Mouse (Mus musculus) limb, embryonic 12.5 days (tissue): Measurements from ENCODE around the gene Rab31. TPM values are rescaled to one million over a fixed set of nuclear protein-coding genes. Genes with fewer than 3 reads are reported as not detected.
A peak's percentile ranks its signal among the peaks of the same experiment; 100 is the strongest.

Source experiments
- ATAC-seq: fragments of 200-750 bp; cut with Nextera tagmentation; 2 replicates; pipeline ENCODE4 v1.8.0; 2017; ENCODE audit warnings: low read depth, moderate TSS enrichment; ENCODE audit not compliant: insufficient number of reproducible peaks, insufficient read depth, low FRiP score, low TSS enrichment
- H3K27ac ChIP-seq: fragments of 300-500 bp; sonication (generic); 2 replicates; pipeline ENCODE4 v1.5.1; 2016; ENCODE audit warnings: mild to moderate bottlenecking, moderate library complexity
- H3K27me3 ChIP-seq: fragments of 300-500 bp; sonication (generic); 2 replicates; pipeline ENCODE4 v1.6.1; 2016; ENCODE audit warnings: mild to moderate bottlenecking, moderate library complexity
- H3K36me3 ChIP-seq: fragments of 300-500 bp; sonication (generic); 2 replicates; pipeline ENCODE4 v1.6.1; 2016; ENCODE audit warnings: mild to moderate bottlenecking, moderate library complexity
- H3K4me1 ChIP-seq: fragments of 300-500 bp; sonication (generic); replicated peaks from 2 replicates; pipeline ENCODE4 v1.6.1; 2016
- H3K4me2 ChIP-seq: fragments of 300-500 bp; sonication (generic); 2 replicates; pipeline ENCODE4 v1.6.1; 2016; ENCODE audit warnings: mild to moderate bottlenecking, moderate library complexity
- H3K4me3 ChIP-seq: fragments of 300-500 bp; sonication (generic); replicated peaks from 2 replicates; pipeline ENCODE4 v1.5.1; 2016; ENCODE audit warnings: mild to moderate bottlenecking
- H3K9ac ChIP-seq: fragments of 300-500 bp; sonication (generic); replicated peaks from 2 replicates; pipeline ENCODE4 v1.6.1; 2016; ENCODE audit warnings: mild to moderate bottlenecking, moderate library complexity
- H3K9me3 ChIP-seq: fragments of 300-500 bp; sonication (generic); 2 replicates; pipeline ENCODE4 v1.6.1; 2016; ENCODE audit warnings: mild to moderate bottlenecking, moderate library complexity
- WGBS: fragments of 180-500 bp; shearing (Covaris S2); methylation state at CpG from one replicate; pipeline ENCODE4 v1.1.7; 2016; 5-methylcytosine and 5-hydroxymethylcytosine counted together
- polyA plus RNA-seq: library from polyadenylated mRNA; unstranded; fragments of >200 nt; fragmentation: Nextera tagmentation; extraction: Ambion mirVana; gene quantifications from 2 replicates; pipeline ENCODE4 v1.2.1, GENCODE M21; 2016

The Rab31 gene
- polyA plus RNA-seq, 1 experiment from 2014 or later: 54.0 TPM

DNA sequence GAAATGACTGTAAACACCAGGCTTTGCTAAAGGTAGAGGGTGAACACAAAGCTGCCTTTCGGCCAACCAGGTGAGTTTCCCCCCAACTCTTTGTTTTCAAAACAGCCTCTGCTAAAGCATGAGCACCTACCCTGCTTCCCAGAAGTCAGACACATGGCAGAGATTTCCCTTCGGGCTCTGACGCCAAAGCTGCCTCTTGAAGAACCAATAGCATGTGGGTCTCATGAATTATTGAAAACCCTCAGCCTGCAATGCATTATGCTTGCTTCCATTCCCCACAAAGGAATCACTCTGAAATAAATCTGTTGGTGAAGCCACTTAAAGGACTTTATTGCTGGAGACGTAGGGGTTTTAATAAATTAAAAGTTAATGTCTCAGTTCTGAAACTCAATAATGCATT lies 72.5 kb downstream of the Rab31 start:
- 70% methylated on average over 4 of the region's 4 CpGs for WGBS
- Histone ChIP-seq H3K27me3 (no peaks in the 10 kb centered on the region), H3K27ac (no peak overlapping the region), H3K36me3 (peaks cover 3% of the 10 kb centered on the region; the same call in 1 of the 2 replicates), H3K9me3 (no peaks in the 10 kb centered on the region), H3K4me2 (no peak overlapping the region), H3K9ac (no peak overlapping the region), H3K4me1 (peaks cover 22% of the 10 kb centered on the region), H3K4me3 (no peak overlapping the region)
- no peak for ATAC-seq

GRCm38 (mm10) chr17:65697791-65698463 lies 74.6 kb downstream of the Rab31 start:
- 0 out of 2 replicates have a peak overlapping the region, but pooled peaks have one; percentile 42 for H3K27ac ChIP-seq

DNA sequence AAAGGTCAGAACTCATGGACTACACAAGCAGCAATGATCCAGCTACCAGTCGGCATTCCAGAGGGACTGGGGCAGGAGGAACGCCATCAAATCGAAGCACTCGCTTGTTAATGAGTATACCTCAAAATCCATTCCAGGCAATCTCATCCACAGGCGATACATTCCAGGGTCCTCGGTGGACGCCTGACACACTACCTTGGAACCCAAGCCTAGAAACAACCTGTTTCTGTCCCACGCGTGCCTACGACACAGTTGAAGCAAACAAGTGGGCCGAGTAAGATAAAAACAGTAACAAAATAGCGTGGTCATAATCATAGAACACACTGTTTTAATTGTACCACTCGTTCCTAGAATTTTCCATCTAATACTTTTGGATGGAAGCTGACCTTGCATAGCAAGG lies 75.6 kb downstream of the Rab31 start:
- no peak overlapping the region for H3K4me3 ChIP-seq
- no peak for ATAC-seq
- no peak overlapping the region for H3K4me2 ChIP-seq
- no peaks in the 10 kb centered on the region for H3K27me3 ChIP-seq
- no peak overlapping the region for H3K9ac ChIP-seq
- 93% methylated on average over 13 of the region's 13 CpGs for WGBS
- no peaks in the 10 kb centered on the region for H3K9me3 ChIP-seq
- H3K27ac ChIP-seq: no peak overlapping the region
- peaks cover 3% of the 10 kb centered on the region; the same call in 1 of the 2 replicates for H3K36me3 ChIP-seq
- H3K4me1 ChIP-seq: peaks cover 17% of the 10 kb centered on the region

More at GRCm38 (mm10) chr17:65697791-65698463, 74.6 kb downstream of the Rab31 start:
- Histone ChIP-seq H3K4me2 (no peak overlapping the region), H3K9ac (no peak overlapping the region), H3K36me3 (peaks cover 3% of the 10 kb centered on the region; the same call in 1 of the 2 replicates), H3K4me3 (no peak overlapping the region), H3K9me3 (no peaks in the 10 kb centered on the region), H3K27me3 (no peaks in the 10 kb centered on the region), H3K4me1 (peaks cover 22% of the 10 kb centered on the region)
- peak; percentile 40; the same call in 1 of the 2 replicates for ATAC-seq
- WGBS: 71% methylated on average over 12 of the region's 12 CpGs

DNA sequence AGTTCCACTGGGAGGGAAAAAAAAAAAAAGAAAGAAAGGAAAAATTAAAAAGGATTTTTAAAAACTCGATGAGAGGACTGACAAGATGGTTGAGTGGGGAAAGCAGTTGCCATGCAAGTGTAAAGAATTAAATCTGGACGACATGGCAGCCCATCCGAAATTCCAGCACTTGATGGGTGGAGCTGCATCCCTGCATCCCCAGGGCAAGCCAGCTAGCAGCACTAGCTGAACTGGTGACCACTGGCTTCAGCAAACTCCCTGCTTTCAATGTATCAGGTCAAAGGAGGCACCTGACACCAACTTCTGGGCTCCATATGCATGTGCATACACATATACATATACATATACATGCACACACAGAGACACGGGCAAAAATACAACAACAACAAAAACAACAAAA lies 80.3 kb downstream of the Rab31 start:
- Histone ChIP-seq H3K27ac (no peak overlapping the region), H3K4me1 (no peaks in the 10 kb centered on the region), H3K4me2 (no peak overlapping the region), H3K4me3 (no peak overlapping the region), H3K9ac (no peak overlapping the region), H3K36me3 (peaks cover 16% of the 10 kb centered on the region; the same call in 1 of the 2 replicates), H3K27me3 (no peaks in the 10 kb centered on the region), H3K9me3 (no peaks in the 10 kb centered on the region)
- 77% methylated on average over 4 of the region's 4 CpGs for WGBS
- ATAC-seq: no peak

DNA sequence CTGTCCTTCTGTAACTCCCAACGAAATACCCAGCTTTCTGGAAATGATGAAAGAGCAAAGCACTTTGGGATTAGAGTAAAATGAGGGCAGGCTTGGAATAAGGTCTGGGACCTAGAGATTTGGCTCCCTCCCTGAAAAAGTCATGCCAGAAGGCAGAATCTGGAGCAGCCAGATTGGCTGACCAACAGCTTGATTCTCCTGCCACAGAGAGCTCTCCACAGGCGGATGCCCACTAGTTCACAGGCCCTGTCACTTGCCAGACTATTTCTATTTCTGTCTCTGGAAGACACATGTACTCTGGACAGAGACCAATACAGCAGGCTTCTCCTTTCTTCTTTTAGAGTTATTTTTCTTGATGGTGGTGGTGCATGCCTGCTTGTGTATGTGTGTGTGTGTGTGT lies 88.8 kb downstream of the Rab31 start:
- 81% methylated on average over 2 of the region's 2 CpGs for WGBS
- Histone ChIP-seq H3K27ac (no peak overlapping the region), H3K36me3 (no peaks in the 10 kb centered on the region), H3K4me1 (peaks cover 13% of the 10 kb centered on the region), H3K4me3 (no peak overlapping the region), H3K4me2 (no peak overlapping the region), H3K27me3 (no peaks in the 10 kb centered on the region), H3K9ac (no peak overlapping the region), H3K9me3 (no peaks in the 10 kb centered on the region)
- ATAC-seq: no peak

- 88% methylated on average over 3 of the region's 3 CpGs for WGBS
- no peak overlapping the region for H3K27ac ChIP-seq
- no peak overlapping the region for H3K9ac ChIP-seq
- no peaks in the 10 kb centered on the region for H3K27me3 ChIP-seq
- H3K4me1 ChIP-seq: peaks cover 13% of the 10 kb centered on the region
- no peak overlapping the region for H3K4me3 ChIP-seq
- H3K4me2 ChIP-seq: no peak overlapping the region
- no peaks in the 10 kb centered on the region for H3K9me3 ChIP-seq
- ATAC-seq: no peak
- no peaks in the 10 kb centered on the region for H3K36me3 ChIP-seq
Measured at GRCm38 (mm10) chr17:65683316-65683715, 89.2 kb downstream of the Rab31 start.

GRCm38 (mm10) chr17:65682071-65682680 lies 90.4 kb downstream of the Rab31 start:
- no peaks in the 10 kb centered on the region for H3K9me3 ChIP-seq
- H3K9ac ChIP-seq: no peak overlapping the region
- no peak for ATAC-seq
- H3K4me2 ChIP-seq: no peak overlapping the region
- peaks cover 13% of the 10 kb centered on the region for H3K4me1 ChIP-seq
- no peaks in the 10 kb centered on the region for H3K27me3 ChIP-seq
- H3K27ac ChIP-seq: no peak overlapping the region
- WGBS: 90% methylated on average over 5 of the region's 5 CpGs
- no peak overlapping the region for H3K4me3 ChIP-seq
- H3K36me3 ChIP-seq: no peaks in the 10 kb centered on the region

DNA sequence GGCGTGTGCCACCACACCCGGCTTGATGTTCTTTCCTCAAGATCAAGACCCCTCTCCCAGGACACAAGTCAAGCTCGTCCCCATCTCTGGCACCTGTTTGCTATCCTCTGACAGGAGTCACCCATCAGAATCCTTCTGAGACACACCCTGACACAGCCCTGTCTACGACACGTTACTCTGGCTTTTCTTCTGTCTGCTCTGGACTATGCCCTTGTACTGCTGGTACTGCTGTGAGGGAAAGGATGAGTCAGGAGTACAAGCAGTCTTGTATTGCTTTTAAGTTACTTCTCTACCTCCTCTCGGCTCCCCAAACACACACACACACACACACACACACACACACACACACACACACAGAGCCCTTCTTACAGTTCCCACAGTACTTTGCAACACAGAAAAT lies 91.0 kb downstream of the Rab31 start:
- Histone ChIP-seq H3K4me1 (peaks cover 14% of the 10 kb centered on the region), H3K27ac (no peak overlapping the region), H3K27me3 (no peaks in the 10 kb centered on the region), H3K4me3 (no peak overlapping the region), H3K4me2 (no peak overlapping the region), H3K36me3 (no peaks in the 10 kb centered on the region), H3K9me3 (no peaks in the 10 kb centered on the region), H3K9ac (no peak overlapping the region)
- ATAC-seq: no peak
- 79% methylated on average over 6 of the region's 6 CpGs for WGBS

- no peak for ATAC-seq
- Histone ChIP-seq H3K27ac (no peak overlapping the region), H3K36me3 (no peaks in the 10 kb centered on the region), H3K9me3 (no peaks in the 10 kb centered on the region), H3K4me1 (peaks cover 20% of the 10 kb centered on the region), H3K4me2 (no peak overlapping the region), H3K9ac (no peak overlapping the region), H3K27me3 (no peaks in the 10 kb centered on the region), H3K4me3 (no peak overlapping the region)
- WGBS: 81% methylated on average over 2 of the region's 2 CpGs
Measured at GRCm38 (mm10) chr17:65680801-65681412, 91.6 kb downstream of the Rab31 start.

- H3K4me1 ChIP-seq: peaks cover 21% of the 10 kb centered on the region
- no peak overlapping the region for H3K4me3 ChIP-seq
- H3K27ac ChIP-seq: peak overlapping the region; percentile 82
- peak; percentile 40; the same call in 1 of the 2 replicates for ATAC-seq
- H3K4me2 ChIP-seq: peak overlapping the region; percentile 31
- H3K9me3 ChIP-seq: no peaks in the 10 kb centered on the region
- 0 out of 2 replicates have a peak overlapping the region, but pooled peaks have one; percentile 34 for H3K9ac ChIP-seq
- H3K36me3 ChIP-seq: no peaks in the 10 kb centered on the region
- 41% methylated on average over 14 of the region's 14 CpGs for WGBS
- no peaks in the 10 kb centered on the region for H3K27me3 ChIP-seq
Measured at GRCm38 (mm10) chr17:65679806-65680446, 92.6 kb downstream of the Rab31 start.

GRCm38 (mm10) chr17:65677742-65678141 lies 94.8 kb downstream of the Rab31 start:
- H3K4me3 ChIP-seq: no peak overlapping the region
- H3K36me3 ChIP-seq: no peaks in the 10 kb centered on the region
- H3K27ac ChIP-seq: no peak overlapping the region
- no peak overlapping the region for H3K9ac ChIP-seq
- peaks cover 21% of the 10 kb centered on the region for H3K4me1 ChIP-seq
- 97% methylated on average over 1 of the region's 1 CpGs for WGBS
- ATAC-seq: no peak
- H3K27me3 ChIP-seq: no peaks in the 10 kb centered on the region
- no peaks in the 10 kb centered on the region for H3K9me3 ChIP-seq
- H3K4me2 ChIP-seq: no peak overlapping the region
